ENCODE assay signal across 21 mouse cellular contexts in genomic region chr7:62445431-62446165, GRCm38 (mm10). TPM values are rescaled to one million over a fixed set of nuclear protein-coding genes. Genes with fewer than 3 reads are reported as not detected.
DNase-seq lines count a peak whose midpoint lies in the region; ATAC-seq and TF ChIP-seq lines count a peak whose summit lies in the region.
"Had no signal": no experiment of that assay in that cellular context is flagged by ENCODE, and none has a peak within 500 bp of the region (broad histone marks: within the 10 kb centered on the region; RNA-seq: fewer than 3 reads in every experiment).

No protein-coding gene starts in this region.

- TF ChIP-seq CTCF in midbrain, postnatal 0 days (IDR thresholded peaks at IDR 0.05) = no peak

- no peak overlapping the region for H3K9ac ChIP-seq in forebrain, embryonic 16.5 days (replicated peaks; ENCODE audit: low read depth, low read length)
- no peak overlapping the region for H3K9ac ChIP-seq in midbrain, embryonic 12.5 days (replicated peaks)
- no peak overlapping the region for H3K9ac ChIP-seq in midbrain, postnatal 0 days (replicated peaks; ENCODE audit: low read length, poor library complexity, severe bottlenecking)
- no peak overlapping the region for H3K9ac ChIP-seq in forebrain, embryonic 14.5 days (ENCODE audit: low read length)
- H3K9ac ChIP-seq: limb, embryonic 13.5 days; liver, embryonic 14.5 days had no signal

- H3K4me2 ChIP-seq in forebrain, embryonic 16.5 days (ENCODE audit: low read length) = no peak overlapping the region
- H3K4me2 ChIP-seq in midbrain, embryonic 12.5 days (replicated peaks) = no peak overlapping the region
- no peak overlapping the region for H3K4me2 ChIP-seq in midbrain, postnatal 0 days (ENCODE audit: low read depth, low read length, poor library complexity, severe bottlenecking)
- no peak overlapping the region for H3K4me2 ChIP-seq in forebrain, embryonic 14.5 days (ENCODE audit: low read length)
- H3K4me2 ChIP-seq: limb, embryonic 13.5 days had no signal

- ATAC-seq in forebrain, embryonic 16.5 days = no peak
- ATAC-seq in midbrain, embryonic 12.5 days (ENCODE audit: low FRiP score, low read depth) = peak; percentile 91
- no peak for ATAC-seq in midbrain, postnatal 0 days (ENCODE audit: low FRiP score)
- ATAC-seq in forebrain, embryonic 14.5 days = peak; percentile 37; the same call in 1 of the 2 replicates

- H3K4me1 ChIP-seq in forebrain, embryonic 10.5 days = peaks cover 15% of the 10 kb centered on the region
- H3K4me1 ChIP-seq in forebrain, embryonic 16.5 days (replicated peaks; ENCODE audit: control insufficient read depth, insufficient read depth, low read length) = no peaks in the 10 kb centered on the region
- peaks cover 6% of the 10 kb centered on the region; the same call in 1 of the 2 replicates for H3K4me1 ChIP-seq in midbrain, embryonic 12.5 days
- no peaks in the 10 kb centered on the region for H3K4me1 ChIP-seq in midbrain, postnatal 0 days (ENCODE audit: insufficient read depth, low read length)
- H3K4me1 ChIP-seq in forebrain, embryonic 14.5 days (ENCODE audit: control insufficient read depth, insufficient read depth, low read length) = no peaks in the 10 kb centered on the region
- H3K4me1 ChIP-seq: heart, embryonic 10.5 days; limb, embryonic 13.5 days had no signal

- no peaks in the 10 kb centered on the region for H3K27me3 ChIP-seq in forebrain, embryonic 10.5 days (ENCODE audit: poor library complexity, severe bottlenecking)
- no peaks in the 10 kb centered on the region for H3K27me3 ChIP-seq in forebrain, embryonic 16.5 days (replicated peaks; ENCODE audit: control insufficient read depth, insufficient read depth, low read length)
- H3K27me3 ChIP-seq in midbrain, embryonic 12.5 days = no peaks in the 10 kb centered on the region
- no peaks in the 10 kb centered on the region for H3K27me3 ChIP-seq in midbrain, postnatal 0 days (ENCODE audit: insufficient read depth, low read length)
- no peaks in the 10 kb centered on the region for H3K27me3 ChIP-seq in forebrain, embryonic 14.5 days (replicated peaks; ENCODE audit: control insufficient read depth, insufficient read depth, low read length)
- H3K27me3 ChIP-seq: CH12.LX; limb, embryonic 13.5 days had no signal

- H3K4me3 ChIP-seq in forebrain, embryonic 10.5 days = no peak overlapping the region
- no peak overlapping the region for H3K4me3 ChIP-seq in forebrain, embryonic 16.5 days (replicated peaks; ENCODE audit: low read length)
- H3K4me3 ChIP-seq in midbrain, embryonic 12.5 days = no peak overlapping the region
- H3K4me3 ChIP-seq in midbrain, postnatal 0 days (ENCODE audit: low read depth, low read length) = no peak overlapping the region
- no peak overlapping the region for H3K4me3 ChIP-seq in forebrain, embryonic 14.5 days (ENCODE audit: low read depth, low read length)
- H3K4me3 ChIP-seq: heart, embryonic 10.5 days; limb, embryonic 13.5 days; myocyte had no signal

- peak overlapping the region; percentile 77 for H3K27ac ChIP-seq in forebrain, embryonic 10.5 days
- no peak overlapping the region; the same call in 1 of the 2 replicates for H3K27ac ChIP-seq in forebrain, embryonic 16.5 days (ENCODE audit: low read length)
- H3K27ac ChIP-seq in midbrain, embryonic 12.5 days (replicated peaks) = peak overlapping the region; percentile 49
- no peak overlapping the region for H3K27ac ChIP-seq in midbrain, postnatal 0 days (ENCODE audit: low read depth, low read length)
- H3K27ac ChIP-seq in forebrain, embryonic 14.5 days (ENCODE audit: low read depth, low read length) = no peak overlapping the region
- H3K27ac ChIP-seq: heart, embryonic 10.5 days; limb, embryonic 13.5 days; liver, embryonic 14.5 days had no signal

- peaks cover 19% of the 10 kb centered on the region; the same call in 1 of the 2 replicates for H3K9me3 ChIP-seq in forebrain, embryonic 10.5 days
- H3K9me3 ChIP-seq in forebrain, embryonic 16.5 days (ENCODE audit: control insufficient read depth, low read length) = no peaks in the 10 kb centered on the region
- 0 out of 2 replicates have a peak, but pooled peaks cover 3% of the 10 kb centered on the region for H3K9me3 ChIP-seq in midbrain, embryonic 12.5 days
- H3K9me3 ChIP-seq in midbrain, postnatal 0 days (ENCODE audit: low read length) = no peaks in the 10 kb centered on the region
- H3K9me3 ChIP-seq in forebrain, embryonic 14.5 days (replicated peaks; ENCODE audit: control insufficient read depth, low read length) = no peaks in the 10 kb centered on the region
- H3K9me3 ChIP-seq: heart, embryonic 10.5 days; limb, embryonic 13.5 days had no signal

- peak; percentile 24 for DNase-seq in forebrain, embryonic 10.5 days (ENCODE audit: extremely low spot score, low spot score)
- no peak for DNase-seq in midbrain, postnatal 0 days (ENCODE audit: low spot score)
- no peak for DNase-seq in forebrain, embryonic 14.5 days (ENCODE audit: low spot score)
- DNase-seq in retina, postnatal 1 day = peak; percentile 80
- DNase-seq in testis, postnatal 14 days (ENCODE audit: low spot score) = no peak
- DNase-seq in frontal cortex, postnatal 36 days (ENCODE audit: low spot score in 2 of 2) = no peak
- DNase-seq: adrenal gland, postnatal 14 days; cerebellum, adult 2 months; gastrocnemius, postnatal 36 days; heart, postnatal 10 days; kidney, adult 8-10 months; kidney, postnatal 25 days; right cerebral cortex, postnatal 4 days; thymus, postnatal 36 days had no signal

- H3K36me3 ChIP-seq in forebrain, embryonic 10.5 days (replicated peaks) = no peaks in the 10 kb centered on the region
- no peaks in the 10 kb centered on the region for H3K36me3 ChIP-seq in forebrain, embryonic 16.5 days (ENCODE audit: control insufficient read depth, insufficient read depth)
- H3K36me3 ChIP-seq in midbrain, embryonic 12.5 days = no peaks in the 10 kb centered on the region
- no peaks in the 10 kb centered on the region for H3K36me3 ChIP-seq in midbrain, postnatal 0 days (ENCODE audit: insufficient read depth, low read length)
- no peaks in the 10 kb centered on the region for H3K36me3 ChIP-seq in forebrain, embryonic 14.5 days (ENCODE audit: control insufficient read depth, insufficient read depth, low read length)
- H3K36me3 ChIP-seq: heart, embryonic 10.5 days; limb, embryonic 13.5 days had no signal

RNA-seq across cellular contexts. Expression of gene Peg12, which starts 18.7 kb away (rescaled TPM):
- polyA plus RNA-seq in forebrain, embryonic 10.5 days (2016; fragmentation: Nextera tagmentation; extraction: Ambion mirVana) = 125 and 130 TPM in 2 replicates
- 16.2 and 16.7 TPM in 2 replicates for polyA plus RNA-seq in forebrain, embryonic 16.5 days (2015; fragmentation: Nextera tagmentation; extraction: Ambion mirVana)
- polyA plus RNA-seq in midbrain, embryonic 12.5 days (2016; fragmentation: Nextera tagmentation; extraction: Ambion mirVana) = 67.3 and 74.3 TPM in 2 replicates
- total RNA-seq in midbrain, postnatal 0 days (2014; rRNA removed) = 4.6 and 5.7 TPM in 2 replicates
- 6.0 and 6.6 TPM in 2 replicates for polyA plus RNA-seq in midbrain, postnatal 0 days (2015; fragmentation: Nextera tagmentation; extraction: Ambion mirVana)
- 18.9 and 25.5 TPM in 2 replicates for polyA plus RNA-seq in forebrain, embryonic 14.5 days (2014; fragmentation: Nextera tagmentation; extraction: Ambion mirVana)
- total RNA-seq: CH12.LX had no signal

RNA-seq across cellular contexts. Expression of gene Mkrn3, which starts 25.7 kb away (rescaled TPM):
- 14.9 and 16.2 TPM in 2 replicates for polyA plus RNA-seq in forebrain, embryonic 10.5 days (2016; fragmentation: Nextera tagmentation; extraction: Ambion mirVana)
- polyA plus RNA-seq in forebrain, embryonic 16.5 days (2015; fragmentation: Nextera tagmentation; extraction: Ambion mirVana) = 23.4 and 26.4 TPM in 2 replicates
- 25.2 and 26.4 TPM in 2 replicates for polyA plus RNA-seq in midbrain, embryonic 12.5 days (2016; fragmentation: Nextera tagmentation; extraction: Ambion mirVana)
- total RNA-seq in midbrain, postnatal 0 days (2014; rRNA removed) = 39.5 and 42.4 TPM in 2 replicates
- 30.9 and 31.5 TPM in 2 replicates for polyA plus RNA-seq in midbrain, postnatal 0 days (2015; fragmentation: Nextera tagmentation; extraction: Ambion mirVana)
- polyA plus RNA-seq in forebrain, embryonic 14.5 days (2014; fragmentation: Nextera tagmentation; extraction: Ambion mirVana) = 20.0 and 23.7 TPM in 2 replicates

Comparison
In these comparisons a context has a peak if more than half of its experiments do, and no peak if none do; other contexts are left out.
1. DNase-seq: peak in forebrain, embryonic 10.5 days (single experiment) and retina, postnatal 1 day (single experiment); none in midbrain, postnatal 0 days (single experiment), forebrain, embryonic 14.5 days (single experiment), testis, postnatal 14 days (single experiment) and frontal cortex, postnatal 36 days (0 of 2).
2. H3K27ac ChIP-seq: peak in forebrain, embryonic 10.5 days (single experiment) and midbrain, embryonic 12.5 days (single experiment); none in forebrain, embryonic 16.5 days (single experiment), midbrain, postnatal 0 days (single experiment) and forebrain, embryonic 14.5 days (single experiment).
3. ATAC-seq: peak in midbrain, embryonic 12.5 days (single experiment) and forebrain, embryonic 14.5 days (single experiment); none in forebrain, embryonic 16.5 days (single experiment) and midbrain, postnatal 0 days (single experiment).